Mouse (Mus musculus): ENCODE results near the gene Wbp11. TPM values are rescaled to one million over a fixed set of nuclear protein-coding genes. Genes with fewer than 3 reads are reported as not detected.
A peak's percentile ranks its signal among the peaks of the same experiment; 100 is the strongest.

The Wbp11 gene
- polyA plus RNA-seq, 1 experiment, result 28.3 TPM

DNA sequence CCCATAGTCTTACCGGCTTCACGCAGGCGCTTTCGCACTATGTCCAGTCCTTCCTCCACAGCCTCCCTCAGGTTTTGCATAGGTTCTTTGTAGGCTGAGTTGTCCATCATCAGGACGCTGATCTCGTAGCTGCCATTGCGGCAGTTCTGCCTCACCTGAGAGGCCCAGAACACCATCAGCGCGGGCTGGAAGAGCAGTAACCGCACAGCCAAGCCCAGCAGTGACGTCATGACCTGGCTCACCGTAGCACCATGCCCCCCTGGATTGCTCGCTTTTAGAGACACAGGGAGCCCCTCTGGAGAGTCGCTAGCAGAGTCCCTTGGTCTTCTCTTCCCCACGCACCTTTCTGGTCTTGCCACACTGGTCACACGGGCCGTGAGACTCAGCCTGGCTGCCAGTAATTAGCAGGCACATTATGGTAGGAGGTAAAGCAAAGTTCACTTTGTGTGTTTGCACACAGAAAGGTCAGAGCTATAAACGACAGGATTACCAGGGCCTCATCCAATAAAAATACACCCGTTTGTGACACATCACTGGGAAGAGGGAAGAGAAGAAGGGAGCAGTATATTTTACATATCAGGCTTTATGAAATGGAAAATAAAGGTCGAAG is 46.6 kb downstream of the Wbp11 start, which contains the start of gene Gucy2c:
TSS of gene Gucy2c (minus strand) at position 389 of the 610 bp plus-strand sequence.
- no peak within 1 kb of the TSS for H3K4me3 ChIP-seq (ENCODE audit: insufficient read depth, low read depth, low read length)
- no peak for DNase-seq

GRCm38 (mm10) chr6:136776392-136776791 is 51.6 kb downstream of the Wbp11 start:
- H3K4me3 ChIP-seq (ENCODE audit: insufficient read depth, low read depth, low read length), result no peak overlapping the region
- WGBS, result 95% methylated on average over 1 of the region's 1 CpGs
- peak; percentile 17 for DNase-seq
- TF ChIP-seq POLR2A (IDR thresholded peaks at IDR 0.05; ENCODE audit: low read depth, low read length) (no peak), CTCF (conservative IDR thresholded peaks at IDR 0.05; ENCODE audit: insufficient read depth, insufficient read length, low read depth, low read length) (no peak)
- H3K27ac ChIP-seq (ENCODE audit: insufficient read depth, low read depth, low read length), result no peak overlapping the region
- no peaks in the 10 kb centered on the region for H3K36me3 ChIP-seq (ENCODE audit: control insufficient read depth, insufficient read depth, low read length)
- no peaks in the 10 kb centered on the region for H3K27me3 ChIP-seq (replicated peaks; ENCODE audit: control insufficient read depth, insufficient read depth, low read length)
- no peaks in the 10 kb centered on the region for H3K4me1 ChIP-seq (ENCODE audit: control insufficient read depth, insufficient read depth, low read length)

More for the DNA sequence above, 46.6 kb downstream of the Wbp11 start, which contains the start of gene Gucy2c:
- Histone ChIP-seq H3K36me3 (ENCODE audit: control insufficient read depth, insufficient read depth, low read length) (no peaks in the 10 kb centered on the region), H3K27ac (ENCODE audit: insufficient read depth, low read depth, low read length) (no peak within 1 kb of the TSS), H3K27me3 (replicated peaks; ENCODE audit: control insufficient read depth, insufficient read depth, low read length) (no peaks in the 10 kb centered on the region), H3K4me1 (ENCODE audit: control insufficient read depth, insufficient read depth, low read length) (no peaks in the 10 kb centered on the region)
- WGBS, result 72% methylated on average over 20 of the region's 20 CpGs
- TF ChIP-seq CTCF (conservative IDR thresholded peaks at IDR 0.05; ENCODE audit: insufficient read depth, insufficient read length, low read depth, low read length) (no peak), POLR2A (IDR thresholded peaks at IDR 0.05; ENCODE audit: low read depth, low read length) (no peak)

DNA sequence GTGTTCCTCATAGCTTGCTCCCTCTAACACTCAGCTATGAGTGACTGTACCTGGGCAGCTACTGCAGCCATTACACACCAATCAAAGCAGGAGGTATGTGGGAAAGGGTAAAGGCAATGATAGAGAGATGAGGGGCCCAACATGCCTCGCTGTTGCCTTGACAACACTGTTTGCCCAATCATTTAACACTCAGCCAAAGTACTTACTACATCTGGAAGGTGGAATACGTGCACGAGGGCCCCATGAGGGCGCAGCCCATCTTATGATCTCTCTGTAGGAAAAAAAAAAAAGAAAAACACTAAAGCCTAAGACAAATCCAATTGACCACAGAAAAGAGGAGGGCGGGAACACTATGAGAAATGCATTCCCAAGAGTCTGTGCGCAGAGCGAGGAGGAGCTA is 58.2 kb downstream of the Wbp11 start:
- 84% methylated on average over 7 of the region's 7 CpGs for WGBS
- H3K27me3 ChIP-seq (replicated peaks; ENCODE audit: control insufficient read depth, insufficient read depth, low read length), result no peaks in the 10 kb centered on the region
- no peak overlapping the region for H3K27ac ChIP-seq (ENCODE audit: insufficient read depth, low read depth, low read length)
- no peak for DNase-seq
- H3K4me3 ChIP-seq (ENCODE audit: insufficient read depth, low read depth, low read length), result no peak overlapping the region
- H3K4me1 ChIP-seq (ENCODE audit: control insufficient read depth, insufficient read depth, low read length), result no peaks in the 10 kb centered on the region
- no peak for TF ChIP-seq CTCF (conservative IDR thresholded peaks at IDR 0.05; ENCODE audit: insufficient read depth, insufficient read length, low read depth, low read length)
- TF ChIP-seq POLR2A (IDR thresholded peaks at IDR 0.05; ENCODE audit: low read depth, low read length), result no peak
- no peaks in the 10 kb centered on the region for H3K36me3 ChIP-seq (ENCODE audit: control insufficient read depth, insufficient read depth, low read length)

DNA sequence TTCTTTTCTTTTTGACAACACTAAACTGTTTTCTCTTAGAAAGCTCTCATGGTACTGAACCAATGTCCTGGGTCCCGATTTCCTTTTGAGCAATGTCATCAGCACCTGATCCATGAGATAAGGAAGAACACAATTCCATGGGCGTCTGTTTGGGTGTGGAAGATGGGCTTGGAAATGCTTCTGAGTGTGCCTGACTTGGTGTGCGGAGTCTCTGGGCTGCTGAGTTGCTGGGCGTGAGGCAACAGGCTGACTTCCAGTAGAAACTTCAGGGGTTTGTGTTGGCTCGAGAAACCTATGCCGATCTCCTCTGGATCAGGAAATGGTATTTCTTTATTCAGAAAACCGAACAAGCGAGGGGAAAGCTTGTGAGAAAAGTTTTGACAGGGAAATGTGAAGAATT is 58.9 kb downstream of the Wbp11 start:
- H3K27ac ChIP-seq (ENCODE audit: insufficient read depth, low read depth, low read length), result no peak overlapping the region
- DNase-seq, result no peak
- no peaks in the 10 kb centered on the region for H3K36me3 ChIP-seq (ENCODE audit: control insufficient read depth, insufficient read depth, low read length)
- TF ChIP-seq POLR2A (IDR thresholded peaks at IDR 0.05; ENCODE audit: low read depth, low read length) (no peak), CTCF (conservative IDR thresholded peaks at IDR 0.05; ENCODE audit: insufficient read depth, insufficient read length, low read depth, low read length) (no peak)
- H3K4me3 ChIP-seq (ENCODE audit: insufficient read depth, low read depth, low read length), result no peak overlapping the region
- H3K27me3 ChIP-seq (replicated peaks; ENCODE audit: control insufficient read depth, insufficient read depth, low read length), result no peaks in the 10 kb centered on the region
- no peaks in the 10 kb centered on the region for H3K4me1 ChIP-seq (ENCODE audit: control insufficient read depth, insufficient read depth, low read length)
- 77% methylated on average over 8 of the region's 8 CpGs for WGBS

GRCm38 (mm10) chr6:136763912-136764311 is 64.1 kb downstream of the Wbp11 start:
- H3K27me3 ChIP-seq (replicated peaks; ENCODE audit: control insufficient read depth, insufficient read depth, low read length), result no peaks in the 10 kb centered on the region
- TF ChIP-seq CTCF (conservative IDR thresholded peaks at IDR 0.05; ENCODE audit: insufficient read depth, insufficient read length, low read depth, low read length), result no peak
- no peak for TF ChIP-seq POLR2A (IDR thresholded peaks at IDR 0.05; ENCODE audit: low read depth, low read length)
- 59% methylated on average over 1 of the region's 1 CpGs for WGBS
- no peak overlapping the region for H3K4me3 ChIP-seq (ENCODE audit: insufficient read depth, low read depth, low read length)
- no peak for DNase-seq
- H3K36me3 ChIP-seq (ENCODE audit: control insufficient read depth, insufficient read depth, low read length), result no peaks in the 10 kb centered on the region
- H3K4me1 ChIP-seq (ENCODE audit: control insufficient read depth, insufficient read depth, low read length), result no peaks in the 10 kb centered on the region
- H3K27ac ChIP-seq (ENCODE audit: insufficient read depth, low read depth, low read length), result no peak overlapping the region

Other genes with a start within 250 kb of the Wbp11 start
- gene Plbd1, start 166.3 kb downstream of the Wbp11 start, polyA plus RNA-seq (2012; rRNA removed), result 16.7 and 22.8 TPM in 2 replicates
- 0.01 and 0.02 TPM in 2 replicates for gene Gucy2c, start 46.5 kb downstream of the Wbp11 start, polyA plus RNA-seq (2012; rRNA removed)
- gene Hist4h4, start 23.8 kb downstream of the Wbp11 start, polyA plus RNA-seq (2012; rRNA removed), result 0.74 and 1.1 TPM in 2 replicates
- gene H2afj, start 20.0 kb downstream of the Wbp11 start, polyA plus RNA-seq (2012; rRNA removed), result 262 and 431 TPM in 2 replicates
- gene BC049715, start 607 bp downstream of the Wbp11 start, polyA plus RNA-seq (2012; rRNA removed), result 0.99 and 1.3 TPM in 2 replicates
- gene Smco3, start 7.2 kb upstream of the Wbp11 start, polyA plus RNA-seq (2012; rRNA removed), result 0.59 and 0.81 TPM in 2 replicates
- gene Art4, start 29.5 kb upstream of the Wbp11 start, polyA plus RNA-seq (2012; rRNA removed), result 4.9 TPM in 2 replicates
- 725 and 868 TPM in 2 replicates for gene Mgp, start 47.6 kb upstream of the Wbp11 start, polyA plus RNA-seq (2012; rRNA removed)
- 0.15 TPM in 1 of 2 replicates, not detected in the other for gene Erp27, start 93.9 kb upstream of the Wbp11 start, polyA plus RNA-seq (2012; rRNA removed)
- 0.58 and 0.64 TPM in 2 replicates for gene Pde6h, start 95.6 kb upstream of the Wbp11 start, polyA plus RNA-seq (2012; rRNA removed)
- 49.0 and 77.4 TPM in 2 replicates for gene Arhgdib, start 113.7 kb upstream of the Wbp11 start, polyA plus RNA-seq (2012; rRNA removed)

Measured in kidney, adult 2 months (tissue).